Mouse (Mus musculus) ES-CJ7 (cell line): Measurements from ENCODE around the gene Melk.

Experiments used
- DNase-seq: peaks from one replicate; pipeline ENCODE4 v3.0.0; 2011; ENCODE audit warnings: low read depth, low spot score

Gene Melk

DNA sequence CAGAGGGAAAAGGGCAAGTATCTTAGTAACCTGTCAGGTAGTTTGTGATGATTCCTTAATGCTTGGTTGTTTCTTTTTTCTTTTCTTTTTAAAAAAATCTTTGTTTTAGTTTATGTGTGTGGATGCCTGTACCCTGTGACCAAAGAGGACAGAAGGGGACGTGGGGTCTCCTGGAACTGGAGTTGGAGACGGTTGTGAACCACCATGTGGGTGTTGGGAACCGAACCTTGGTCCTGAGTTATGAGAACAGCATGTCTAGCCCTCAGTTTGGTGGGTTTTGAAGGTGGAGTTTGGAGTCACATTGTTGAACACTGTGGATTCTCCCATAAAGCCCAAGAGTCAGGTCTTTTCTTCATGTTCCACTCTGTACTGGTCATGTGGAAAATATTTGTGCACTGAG, 26.0 kb downstream of the Melk start:
- DNase-seq, result no peak

GRCm38 (mm10) chr4:44327976-44328375, 27.3 kb downstream of the Melk start:
- no peak for DNase-seq

GRCm38 (mm10) chr4:44335006-44335405, 34.3 kb downstream of the Melk start:
- DNase-seq, result no peak

DNA sequence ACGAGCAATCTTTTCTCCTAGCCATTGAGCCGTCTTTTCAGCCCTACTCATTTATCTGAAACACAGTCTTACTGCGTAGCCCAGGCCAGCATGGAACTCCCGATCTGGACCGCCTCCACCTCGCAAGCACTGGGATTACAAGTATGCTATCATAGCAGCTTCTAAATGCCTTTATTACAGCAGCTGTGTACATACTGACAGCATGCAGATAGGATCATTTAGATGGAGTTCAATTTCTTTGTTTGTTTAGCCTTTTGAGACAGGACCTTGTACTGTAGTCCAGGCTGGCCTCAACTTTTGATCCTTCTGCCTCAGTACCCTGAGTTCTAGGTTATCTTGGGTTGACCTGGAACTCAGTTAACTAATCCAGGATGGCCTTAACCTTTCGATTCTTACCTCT, 61.0 kb downstream of the Melk start:
- no peak for DNase-seq

DNA sequence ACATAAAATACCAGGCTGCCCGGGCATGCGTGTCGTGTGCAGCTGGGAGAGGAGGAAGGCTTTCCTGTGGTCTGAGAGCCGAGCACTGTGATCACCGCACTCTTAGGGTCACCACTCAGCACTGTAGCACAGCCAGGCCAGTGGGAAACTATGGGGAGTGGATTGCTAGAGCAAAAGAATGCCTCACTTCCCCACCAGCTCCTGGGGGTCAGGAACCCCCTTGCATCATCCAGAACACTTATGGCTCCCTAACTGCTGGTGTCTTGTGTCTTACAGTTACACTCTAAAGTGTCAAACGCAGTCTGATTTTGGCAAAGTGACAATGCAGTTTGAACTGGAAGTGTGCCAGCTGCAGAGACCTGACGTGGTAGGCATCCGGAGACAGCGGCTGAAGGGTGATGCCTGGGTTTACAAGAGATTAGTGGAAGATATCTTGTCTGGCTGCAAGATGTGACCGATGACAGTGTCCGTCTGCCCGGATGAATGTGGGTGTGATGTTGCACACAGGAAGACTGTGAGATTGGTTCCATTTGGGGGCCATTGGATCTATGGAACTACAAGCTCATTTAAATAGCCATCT, 62.8 kb downstream of the Melk start:
- DNase-seq, result no peak

DNA sequence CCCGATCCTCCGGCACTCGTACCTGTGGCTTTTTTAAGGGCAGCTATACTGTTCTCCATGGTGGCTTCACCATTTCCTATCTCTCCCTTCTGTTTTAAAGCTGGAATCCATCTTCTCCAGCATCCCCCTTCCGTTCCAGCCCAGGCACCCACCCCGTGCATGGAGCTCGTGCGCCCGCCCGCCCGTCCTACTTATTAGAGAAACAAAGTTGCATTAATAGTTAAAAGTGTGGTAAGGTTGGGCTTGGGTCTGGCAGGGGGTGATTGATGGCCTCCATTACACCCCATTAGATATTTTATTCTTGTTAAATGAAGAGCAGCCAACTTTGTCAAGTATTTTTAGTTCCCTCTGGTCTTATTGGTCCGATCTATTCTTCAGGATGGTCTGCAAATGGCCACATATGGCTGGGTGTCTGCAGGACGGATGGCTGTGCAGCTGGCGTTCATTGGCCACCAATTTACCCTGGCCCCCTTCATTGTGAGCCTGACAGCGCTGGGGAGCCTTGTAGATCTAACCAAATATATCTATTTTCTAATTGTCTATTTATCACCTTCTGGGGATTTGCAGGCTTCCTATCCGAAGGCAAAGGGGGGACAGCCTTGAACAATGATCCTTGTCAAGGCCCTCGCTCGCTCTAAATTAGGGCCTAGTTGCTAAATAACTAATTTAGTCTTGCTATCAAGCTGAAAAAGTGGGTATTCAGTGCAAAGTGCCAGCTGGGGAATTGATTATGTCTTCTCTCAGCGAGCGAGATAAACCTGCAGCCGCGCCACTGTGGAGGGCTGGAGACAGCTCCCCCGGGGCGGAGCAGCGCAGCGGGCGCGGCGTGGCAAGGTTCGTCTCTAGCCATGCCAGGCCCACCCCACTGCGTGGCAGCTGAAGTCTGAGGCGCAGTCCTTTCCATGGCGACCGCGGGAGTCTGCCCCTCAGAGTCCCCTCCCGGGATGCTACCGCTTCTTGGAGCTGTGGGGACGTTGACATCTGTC, 91.8 kb downstream of the Melk start:
- no peak for DNase-seq

GRCm38 (mm10) chr4:44402607-44403006, 101.9 kb downstream of the Melk start:
- DNase-seq, result peak; percentile 55

- DNase-seq, result no peak
Measured at GRCm38 (mm10) chr4:44404487-44404886, 103.8 kb downstream of the Melk start.
